Mouse (Mus musculus): Measurements from ENCODE around the gene Snrnp70. TPM values are rescaled to one million over a fixed set of nuclear protein-coding genes. Genes with fewer than 3 reads are reported as not detected.

Snrnp70 gene
- polyA plus RNA-seq, 1 experiment from 2014 or later: 85.3 TPM

- Histone ChIP-seq H3K4me2 (replicated peaks; ENCODE audit: low read depth, low read length) (no peak overlapping the region), H3K9ac (replicated peaks; ENCODE audit: low read depth) (no peak overlapping the region), H3K9me3 (ENCODE audit: low read length) (no peaks in the 10 kb centered on the region), H3K36me3 (ENCODE audit: insufficient read depth, low read length) (peaks cover 22% of the 10 kb centered on the region), H3K27ac (ENCODE audit: low read length) (no peak overlapping the region), H3K4me3 (ENCODE audit: low read depth, low read length) (no peak overlapping the region), H3K4me1 (ENCODE audit: insufficient read depth, low read depth, low read length) (no peaks in the 10 kb centered on the region), H3K27me3 (replicated peaks; ENCODE audit: insufficient read depth, low read length) (peaks cover 9% of the 10 kb centered on the region; the same call in 1 of the 2 replicates)
- ATAC-seq (peak; percentile 34; the same call in 1 of the 2 replicates), DNase-seq (ENCODE audit: low spot score) (peak; percentile 23)
- 15% methylated on average over 26 of the region's 27 CpGs for WGBS
- TF ChIP-seq CTCF (IDR thresholded peaks at IDR 0.05) (no peak), EP300 (IDR thresholded peaks at IDR 0.05) (no peak)
Observed at GRCm38 (mm10) chr7:45419859-45420614, 24.5 kb upstream of the Snrnp70 start.

GRCm38 (mm10) chr7:45417962-45418492, 22.5 kb upstream of the Snrnp70 start:
- Histone ChIP-seq H3K36me3 (ENCODE audit: insufficient read depth, low read length) (0 out of 2 replicates have a peak, but pooled peaks cover 5% of the 10 kb centered on the region), H3K4me1 (ENCODE audit: insufficient read depth, low read depth, low read length) (no peaks in the 10 kb centered on the region; the same call in 1 of the 2 replicates), H3K27ac (ENCODE audit: low read length) (no peak overlapping the region), H3K4me3 (ENCODE audit: low read depth, low read length) (no peak overlapping the region), H3K9ac (replicated peaks; ENCODE audit: low read depth) (no peak overlapping the region; the same call in 1 of the 2 replicates), H3K4me2 (replicated peaks; ENCODE audit: low read depth, low read length) (no peak overlapping the region), H3K9me3 (ENCODE audit: low read length) (no peaks in the 10 kb centered on the region), H3K27me3 (replicated peaks; ENCODE audit: insufficient read depth, low read length) (peaks cover 27% of the 10 kb centered on the region)
- ATAC-seq (no peak), DNase-seq (ENCODE audit: low spot score) (peak; percentile 33)
- 11% methylated on average over 13 of the region's 13 CpGs for WGBS
- TF ChIP-seq CTCF (IDR thresholded peaks at IDR 0.05) (no peak), EP300 (IDR thresholded peaks at IDR 0.05) (no peak)

- peak; percentile 46 for DNase-seq (ENCODE audit: low spot score)
- no peak overlapping the region for H3K9ac ChIP-seq (replicated peaks; ENCODE audit: low read depth)
- 13% methylated on average over 33 of the region's 37 CpGs for WGBS
Observed at GRCm38 (mm10) chr7:45415636-45416035, 20.1 kb upstream of the Snrnp70 start.

GRCm38 (mm10) chr7:45414740-45415224, 19.2 kb upstream of the Snrnp70 start:
- peak overlapping the region; percentile 91 for H3K4me2 ChIP-seq (replicated peaks; ENCODE audit: low read depth, low read length)
- DNase-seq (ENCODE audit: low spot score): no peak
- no peak overlapping the region for H3K4me3 ChIP-seq (ENCODE audit: low read depth, low read length)

More at GRCm38 (mm10) chr7:45415636-45416035, 20.1 kb upstream of the Snrnp70 start:
- H3K4me1 ChIP-seq (ENCODE audit: insufficient read depth, low read depth, low read length): no peaks in the 10 kb centered on the region; the same call in 1 of the 2 replicates
- TF ChIP-seq EP300 (IDR thresholded peaks at IDR 0.05) (no peak), CTCF (IDR thresholded peaks at IDR 0.05) (no peak)
- ATAC-seq: peak; percentile 31
- H3K27ac ChIP-seq (ENCODE audit: low read length): no peak overlapping the region; the same call in 1 of the 2 replicates
- H3K4me2 ChIP-seq (replicated peaks; ENCODE audit: low read depth, low read length): peak overlapping the region; percentile 47
- H3K36me3 ChIP-seq (ENCODE audit: insufficient read depth, low read length): no peaks in the 10 kb centered on the region
- H3K27me3 ChIP-seq (replicated peaks; ENCODE audit: insufficient read depth, low read length): peaks cover 27% of the 10 kb centered on the region
- peak overlapping the region; percentile 14; the same call in 1 of the 2 replicates for H3K4me3 ChIP-seq (ENCODE audit: low read depth, low read length)
- H3K9me3 ChIP-seq (ENCODE audit: low read length): no peaks in the 10 kb centered on the region

GRCm38 (mm10) chr7:45413864-45414739, 18.6 kb upstream of the Snrnp70 start:
- ATAC-seq (peak; percentile 72), DNase-seq (ENCODE audit: low spot score) (peak; percentile 53)
- H3K4me2 ChIP-seq (replicated peaks; ENCODE audit: low read depth, low read length): peak overlapping the region; percentile 91
- TF ChIP-seq EP300 (IDR thresholded peaks at IDR 0.05) (no peak), CTCF (IDR thresholded peaks at IDR 0.05) (no peak)
- peaks cover 32% of the 10 kb centered on the region for H3K27me3 ChIP-seq (replicated peaks; ENCODE audit: insufficient read depth, low read length)
- H3K4me1 ChIP-seq (ENCODE audit: insufficient read depth, low read depth, low read length): no peaks in the 10 kb centered on the region; the same call in 1 of the 2 replicates
- H3K4me3 ChIP-seq (ENCODE audit: low read depth, low read length): peak overlapping the region; percentile 45
- 5% methylated on average over 27 of the region's 27 CpGs for WGBS
- H3K9ac ChIP-seq (replicated peaks; ENCODE audit: low read depth): peak overlapping the region; percentile 29; the same call in 1 of the 2 replicates
- no peaks in the 10 kb centered on the region for H3K36me3 ChIP-seq (ENCODE audit: insufficient read depth, low read length)
- H3K9me3 ChIP-seq (ENCODE audit: low read length): no peaks in the 10 kb centered on the region
- H3K27ac ChIP-seq (ENCODE audit: low read length): peak overlapping the region; percentile 47; the same call in 1 of the 2 replicates

More at GRCm38 (mm10) chr7:45414740-45415224, 19.2 kb upstream of the Snrnp70 start:
- Histone ChIP-seq H3K9ac (replicated peaks; ENCODE audit: low read depth) (no peak overlapping the region), H3K36me3 (ENCODE audit: insufficient read depth, low read length) (no peaks in the 10 kb centered on the region), H3K9me3 (ENCODE audit: low read length) (no peaks in the 10 kb centered on the region), H3K27ac (ENCODE audit: low read length) (no peak overlapping the region), H3K27me3 (replicated peaks; ENCODE audit: insufficient read depth, low read length) (peaks cover 27% of the 10 kb centered on the region), H3K4me1 (ENCODE audit: insufficient read depth, low read depth, low read length) (no peaks in the 10 kb centered on the region; the same call in 1 of the 2 replicates)
- no peak for ATAC-seq
- 41% methylated on average over 12 of the region's 12 CpGs for whole genome bisulfite sequencing
- TF ChIP-seq EP300 (IDR thresholded peaks at IDR 0.05): no peak
- TF ChIP-seq CTCF (IDR thresholded peaks at IDR 0.05): no peak

Data from lung, postnatal 0 days (tissue).